Mouse (Mus musculus): ENCODE measurements around the gene Prdm16. TPM values are rescaled to one million over a fixed set of nuclear protein-coding genes. Genes with fewer than 3 reads are reported as not detected.

Prdm16 gene
- polyA plus RNA-seq, 1 experiment, result 6.0 TPM

DNA sequence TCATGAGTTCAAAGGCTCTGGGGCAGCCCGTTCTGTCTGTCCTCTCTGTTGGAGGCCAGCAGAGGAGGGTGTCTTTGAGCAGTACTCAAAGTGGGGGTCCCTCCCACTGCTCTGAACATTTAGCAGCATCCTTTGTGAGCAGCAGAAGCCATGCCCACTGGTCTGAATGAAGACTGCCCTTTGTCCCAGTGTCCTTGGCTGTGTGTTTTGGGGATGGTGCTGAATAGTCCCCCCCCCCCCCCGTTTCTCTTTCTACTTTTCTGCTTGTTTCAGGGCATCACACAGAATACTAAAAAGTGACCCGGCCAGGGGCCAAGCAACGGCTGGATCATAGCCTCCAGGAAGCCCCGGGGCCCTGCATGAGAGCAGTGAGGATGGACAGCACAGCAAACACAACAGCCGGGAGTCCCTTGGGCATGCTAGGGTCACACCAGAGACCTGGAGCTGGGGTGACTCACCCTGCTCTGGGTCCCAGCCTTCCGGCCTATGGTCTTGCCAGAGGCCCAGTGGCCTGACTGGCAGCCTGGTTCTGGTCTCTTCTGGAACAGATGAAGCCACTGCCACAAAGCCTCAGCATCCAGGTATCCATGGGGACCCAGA, 242.4 kb downstream of the Prdm16 start:
- no peaks in the 10 kb centered on the region; the same call in 1 of the 2 replicates for H3K27me3 ChIP-seq (ENCODE audit: control insufficient read depth, insufficient read depth, low read length)
- no peaks in the 10 kb centered on the region for H3K4me1 ChIP-seq (ENCODE audit: control insufficient read depth, insufficient read depth, low read length)
- H3K27ac ChIP-seq (ENCODE audit: insufficient read depth, low read length), result no peak overlapping the region
- 61% methylated on average over 7 of the region's 7 CpGs for WGBS
- peak in 1 of 2 experiments; percentile 28 for DNase-seq
- TF ChIP-seq CTCF (IDR thresholded peaks at IDR 0.05; ENCODE audit: borderline replicate concordance, insufficient read depth, low read depth, low read length) (no peak), POLR2A (IDR thresholded peaks at IDR 0.05; ENCODE audit: borderline replicate concordance, insufficient read depth, low read length) (no peak)
- no peak overlapping the region for H3K4me3 ChIP-seq (replicated peaks; ENCODE audit: insufficient read depth, low read depth, low read length)

DNA sequence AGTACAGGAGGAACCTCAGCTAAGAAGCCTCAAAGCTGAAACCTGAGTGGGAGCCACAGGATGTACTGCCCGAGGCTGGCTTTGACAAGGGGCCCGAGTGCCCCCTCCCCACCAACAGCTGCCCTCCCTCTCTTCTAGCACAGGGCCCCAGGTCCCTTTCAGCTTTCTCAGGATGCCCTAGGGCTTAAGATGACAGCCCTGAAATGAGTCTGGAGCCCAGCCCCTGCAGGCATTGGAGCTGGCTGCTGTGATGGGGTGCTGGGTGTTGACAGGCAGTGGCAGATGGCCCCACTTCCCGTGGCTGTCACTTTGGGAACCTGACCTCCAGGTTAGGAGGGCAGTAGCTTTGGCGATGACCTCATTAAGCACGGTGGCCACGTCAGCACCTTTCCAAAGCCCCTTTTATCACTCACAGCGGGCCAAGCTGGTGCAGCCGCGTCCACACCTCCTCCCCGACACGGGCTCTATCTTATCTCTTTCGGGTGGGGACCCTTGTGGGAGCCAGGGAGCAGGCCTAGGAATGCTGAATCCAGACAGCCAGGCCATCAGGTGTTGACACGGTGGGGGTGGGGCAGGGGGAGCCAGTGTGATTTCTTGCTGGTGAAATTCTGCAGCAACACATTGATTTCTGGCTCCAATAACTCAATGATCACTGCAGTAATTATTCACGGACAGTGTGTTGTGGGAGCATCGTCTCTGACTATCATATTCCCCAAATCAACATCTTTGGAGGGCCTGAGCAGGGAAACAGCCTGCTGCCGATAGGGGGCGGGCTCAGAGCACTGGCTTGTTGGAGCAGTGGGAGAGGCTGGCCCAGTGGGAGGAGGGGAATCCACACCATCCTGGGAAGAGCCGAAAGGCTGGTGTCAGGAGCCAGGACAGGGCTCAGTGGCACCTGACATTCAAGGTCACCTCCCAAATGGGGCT, 243.2 kb downstream of the Prdm16 start:
- peak in 1 of 2 experiments; percentile 19 for DNase-seq
- Histone ChIP-seq H3K4me1 (ENCODE audit: control insufficient read depth, insufficient read depth, low read length) (no peaks in the 10 kb centered on the region), H3K4me3 (replicated peaks; ENCODE audit: insufficient read depth, low read depth, low read length) (no peak overlapping the region), H3K27ac (ENCODE audit: insufficient read depth, low read length) (no peak overlapping the region), H3K27me3 (ENCODE audit: control insufficient read depth, insufficient read depth, low read length) (no peaks in the 10 kb centered on the region; the same call in 1 of the 2 replicates)
- TF ChIP-seq POLR2A (IDR thresholded peaks at IDR 0.05; ENCODE audit: borderline replicate concordance, insufficient read depth, low read length) (no peak), CTCF (IDR thresholded peaks at IDR 0.05; ENCODE audit: borderline replicate concordance, insufficient read depth, low read depth, low read length) (0 out of 2 replicates have a peak, but pooled peaks have one; percentile 13)
- 34% methylated on average over 18 of the region's 18 CpGs for WGBS

DNA sequence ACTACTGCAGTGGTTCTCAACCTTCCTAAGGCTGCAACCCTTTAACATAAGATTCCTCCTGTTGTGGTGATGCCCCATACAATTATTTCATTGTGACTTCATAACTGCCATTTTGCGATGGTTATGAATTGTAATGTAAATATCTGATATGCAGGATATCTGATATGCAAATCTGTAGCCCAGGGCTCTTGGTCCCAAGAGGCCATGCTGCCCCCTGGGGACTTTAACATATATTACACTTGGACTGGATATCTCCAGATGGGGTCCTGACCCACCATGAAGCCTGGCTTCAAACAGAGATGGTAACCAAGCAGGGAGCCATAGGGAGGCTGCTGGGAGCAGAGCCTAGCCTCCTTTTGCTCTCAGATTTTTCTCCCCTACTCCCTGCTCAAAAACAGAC, 244.0 kb downstream of the Prdm16 start:
- Histone ChIP-seq H3K27ac (ENCODE audit: insufficient read depth, low read length) (no peak overlapping the region), H3K4me1 (ENCODE audit: control insufficient read depth, insufficient read depth, low read length) (no peaks in the 10 kb centered on the region), H3K4me3 (replicated peaks; ENCODE audit: insufficient read depth, low read depth, low read length) (no peak overlapping the region), H3K27me3 (ENCODE audit: control insufficient read depth, insufficient read depth, low read length) (no peaks in the 10 kb centered on the region; the same call in 1 of the 2 replicates)
- 88% methylated on average over 1 of the region's 1 CpGs for WGBS
- DNase-seq, result no peak
- TF ChIP-seq POLR2A (IDR thresholded peaks at IDR 0.05; ENCODE audit: borderline replicate concordance, insufficient read depth, low read length) (no peak), CTCF (IDR thresholded peaks at IDR 0.05; ENCODE audit: borderline replicate concordance, insufficient read depth, low read depth, low read length) (no peak)

DNA sequence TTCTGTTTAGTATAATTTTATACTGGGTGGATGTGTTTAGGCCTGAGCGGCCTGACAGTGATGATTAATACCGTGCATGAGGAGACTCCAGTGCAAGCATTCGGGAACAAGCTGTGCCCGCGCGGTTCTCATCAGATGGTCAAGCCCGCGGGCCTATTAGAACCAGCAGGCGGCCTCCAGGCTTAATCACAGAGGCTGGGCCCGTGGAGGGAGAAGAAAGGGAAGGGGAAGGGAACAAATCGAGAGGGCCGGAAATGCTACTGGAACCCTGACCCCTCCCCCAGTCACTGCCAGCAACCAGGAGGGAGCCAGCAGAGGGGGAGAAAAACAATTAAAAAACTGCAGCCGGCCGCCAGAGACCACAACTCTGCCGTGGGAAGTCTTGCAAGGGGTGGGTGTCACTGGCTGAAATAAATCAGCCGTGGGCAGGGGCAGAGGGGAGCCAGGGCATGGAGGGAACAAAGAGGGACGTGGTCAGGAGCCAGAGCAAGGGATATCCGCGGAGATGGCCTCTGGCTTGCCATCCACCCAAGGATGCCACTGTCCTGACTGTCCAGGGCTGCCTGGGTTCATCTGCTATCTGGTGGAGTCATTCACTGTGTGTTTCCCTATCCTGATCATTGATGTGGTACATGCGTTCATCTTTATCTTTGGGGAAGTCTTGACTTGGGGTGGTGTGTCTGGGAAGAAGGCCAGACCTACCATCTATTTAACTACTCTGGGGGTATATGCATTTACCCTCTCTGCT, 246.2 kb downstream of the Prdm16 start:
- DNase-seq, result peak in 1 of 2 experiments; percentile 7
- no peak for TF ChIP-seq POLR2A (IDR thresholded peaks at IDR 0.05; ENCODE audit: borderline replicate concordance, insufficient read depth, low read length)
- no peak for TF ChIP-seq CTCF (IDR thresholded peaks at IDR 0.05; ENCODE audit: borderline replicate concordance, insufficient read depth, low read depth, low read length)
- 29% methylated on average over 20 of the region's 20 CpGs for whole genome bisulfite sequencing
- Histone ChIP-seq H3K27me3 (ENCODE audit: control insufficient read depth, insufficient read depth, low read length) (no peaks in the 10 kb centered on the region; the same call in 1 of the 2 replicates), H3K4me1 (ENCODE audit: control insufficient read depth, insufficient read depth, low read length) (no peaks in the 10 kb centered on the region), H3K4me3 (replicated peaks; ENCODE audit: insufficient read depth, low read depth, low read length) (no peak overlapping the region), H3K27ac (ENCODE audit: insufficient read depth, low read length) (no peak overlapping the region)

DNA sequence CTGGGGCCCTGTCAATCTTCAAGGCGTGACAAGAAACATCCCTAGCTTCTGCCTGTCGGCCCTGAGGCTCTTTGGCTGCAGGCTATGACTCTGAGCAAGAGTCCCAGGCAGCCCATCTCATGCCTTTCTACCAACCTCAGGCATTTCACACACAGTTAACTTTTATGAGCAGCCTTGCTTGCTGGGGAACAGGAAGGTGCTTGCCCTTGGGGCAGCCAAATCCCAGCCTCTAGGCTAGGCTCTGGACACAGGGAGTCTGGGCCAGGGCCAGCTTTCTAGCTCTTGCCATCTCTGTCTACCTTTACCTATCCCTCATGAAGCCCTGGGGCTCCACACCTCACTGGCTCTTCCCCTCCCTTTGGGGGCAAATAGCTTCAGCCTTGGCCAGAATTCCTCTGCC, 247.0 kb downstream of the Prdm16 start:
- H3K27ac ChIP-seq (ENCODE audit: insufficient read depth, low read length), result no peak overlapping the region
- H3K27me3 ChIP-seq (ENCODE audit: control insufficient read depth, insufficient read depth, low read length), result no peaks in the 10 kb centered on the region; the same call in 1 of the 2 replicates
- WGBS, result 100% methylated on average over 2 of the region's 2 CpGs
- TF ChIP-seq CTCF (IDR thresholded peaks at IDR 0.05; ENCODE audit: borderline replicate concordance, insufficient read depth, low read depth, low read length), result no peak
- TF ChIP-seq POLR2A (IDR thresholded peaks at IDR 0.05; ENCODE audit: borderline replicate concordance, insufficient read depth, low read length), result no peak
- H3K4me3 ChIP-seq (replicated peaks; ENCODE audit: insufficient read depth, low read depth, low read length), result no peak overlapping the region
- no peaks in the 10 kb centered on the region for H3K4me1 ChIP-seq (ENCODE audit: control insufficient read depth, insufficient read depth, low read length)
- no peak for DNase-seq

DNA sequence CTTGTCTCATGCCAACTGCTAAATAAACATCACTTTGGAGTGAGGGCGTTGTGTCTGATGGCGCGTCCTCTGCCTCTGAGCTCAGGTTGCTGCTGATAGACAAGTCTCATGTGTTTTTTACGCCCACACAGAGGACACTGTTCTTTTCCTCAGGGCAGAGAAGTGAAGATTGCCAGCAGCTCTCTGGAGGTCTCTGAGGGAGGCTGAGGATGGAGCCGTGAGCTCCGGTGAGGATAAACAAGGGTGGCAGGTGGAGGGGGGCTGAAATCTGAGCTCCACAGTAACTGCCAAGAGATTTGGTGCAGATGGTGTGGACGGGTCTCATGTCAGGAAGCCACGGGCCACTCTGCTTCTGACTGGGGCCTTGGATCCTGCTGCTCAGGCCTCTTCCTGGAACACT, 249.9 kb downstream of the Prdm16 start:
- H3K4me3 ChIP-seq (replicated peaks; ENCODE audit: insufficient read depth, low read depth, low read length), result no peak overlapping the region
- no peaks in the 10 kb centered on the region for H3K27me3 ChIP-seq (ENCODE audit: control insufficient read depth, insufficient read depth, low read length)
- WGBS, result 44% methylated on average over 8 of the region's 8 CpGs
- no peak overlapping the region for H3K27ac ChIP-seq (ENCODE audit: insufficient read depth, low read length)
- TF ChIP-seq POLR2A (IDR thresholded peaks at IDR 0.05; ENCODE audit: borderline replicate concordance, insufficient read depth, low read length) (no peak), CTCF (IDR thresholded peaks at IDR 0.05; ENCODE audit: borderline replicate concordance, insufficient read depth, low read depth, low read length) (no peak)
- DNase-seq, result no peak
- H3K4me1 ChIP-seq (ENCODE audit: control insufficient read depth, insufficient read depth, low read length), result no peaks in the 10 kb centered on the region

DNA sequence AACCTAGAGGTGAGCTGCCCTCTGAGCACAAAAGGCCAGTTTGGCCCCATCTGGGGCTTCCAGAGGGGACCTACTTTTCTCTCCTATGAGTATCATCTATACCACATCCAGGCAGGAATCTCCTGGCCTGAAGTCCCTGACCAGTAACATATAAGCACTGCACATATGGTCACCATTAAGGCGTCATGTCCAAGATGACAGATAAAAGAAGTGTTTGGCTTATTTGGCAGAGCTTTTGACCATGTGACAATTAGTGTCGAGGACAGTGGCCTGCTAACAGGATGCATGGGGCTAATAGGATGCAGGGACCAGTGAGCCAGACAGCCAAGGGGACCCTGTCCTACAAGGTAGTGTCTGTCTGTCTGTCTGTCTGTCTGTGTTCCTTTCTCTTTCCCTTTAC, 250.8 kb downstream of the Prdm16 start:
- Histone ChIP-seq H3K4me1 (ENCODE audit: control insufficient read depth, insufficient read depth, low read length) (no peaks in the 10 kb centered on the region), H3K27me3 (ENCODE audit: control insufficient read depth, insufficient read depth, low read length) (no peaks in the 10 kb centered on the region), H3K27ac (ENCODE audit: insufficient read depth, low read length) (no peak overlapping the region), H3K4me3 (replicated peaks; ENCODE audit: insufficient read depth, low read depth, low read length) (no peak overlapping the region)
- no peak for DNase-seq
- TF ChIP-seq POLR2A (IDR thresholded peaks at IDR 0.05; ENCODE audit: borderline replicate concordance, insufficient read depth, low read length), result no peak
- TF ChIP-seq CTCF (IDR thresholded peaks at IDR 0.05; ENCODE audit: borderline replicate concordance, insufficient read depth, low read depth, low read length), result no peak
- 64% methylated on average over 2 of the region's 2 CpGs for WGBS

Data from cerebellum, adult 2 months (tissue).